Mouse (Mus musculus) layer of hippocampus, postnatal 36 days (tissue): ENCODE results near the gene Casz1. TPM values are rescaled to one million over a fixed set of nuclear protein-coding genes. Genes with fewer than 3 reads are reported as not detected.

Experiments used
- DNase-seq, 2 experiments: peaks; one replicate each; pipeline ENCODE4 v3.0.0; 2022
- total RNA-seq, 2 experiments: library from RNA; stranded (reverse); gene quantifications; 2 replicates each; pipeline ENCODE4 v1.2.3; 2021

Casz1 gene
- under 1 TPM; 0.52 to 0.66 TPM for total RNA-seq

- peak; percentile 84 to 87 for DNase-seq
These were observed at the start of gene Casz1 for GRCm38 (mm10) chr4:148804137-148804779. Casz1 (plus strand) TSS chr4:148804429.

- DNase-seq, result no peak
These were observed 45.4 kb upstream of the Casz1 start for GRCm38 (mm10) chr4:148758863-148759262.

- DNase-seq, result no peak
These were observed 44.1 kb upstream of the Casz1 start for GRCm38 (mm10) chr4:148760152-148760551.

GRCm38 (mm10) chr4:148766021-148766775 is 38.0 kb upstream of the Casz1 start:
- no peak for DNase-seq

- DNase-seq, result no peak
These were observed 36.4 kb upstream of the Casz1 start for GRCm38 (mm10) chr4:148767655-148768305.

GRCm38 (mm10) chr4:148768649-148769048 is 35.6 kb upstream of the Casz1 start:
- DNase-seq, result no peak

GRCm38 (mm10) chr4:148770582-148771408 is 33.4 kb upstream of the Casz1 start:
- no peak for DNase-seq

- DNase-seq, result no peak
These were observed 32.8 kb upstream of the Casz1 start for GRCm38 (mm10) chr4:148771409-148771929.

GRCm38 (mm10) chr4:148772658-148773057 is 31.6 kb upstream of the Casz1 start:
- DNase-seq, result no peak

GRCm38 (mm10) chr4:148774036-148774435 is 30.2 kb upstream of the Casz1 start:
- no peak for DNase-seq

GRCm38 (mm10) chr4:148775476-148776269 is 28.6 kb upstream of the Casz1 start:
- no peak for DNase-seq

GRCm38 (mm10) chr4:148780097-148780621 is 24.1 kb upstream of the Casz1 start:
- no peak for DNase-seq

GRCm38 (mm10) chr4:148781516-148781915 is 22.7 kb upstream of the Casz1 start:
- DNase-seq, result no peak

GRCm38 (mm10) chr4:148782880-148783279 is 21.3 kb upstream of the Casz1 start:
- no peak for DNase-seq

- DNase-seq, result no peak
These were observed 20.5 kb upstream of the Casz1 start for GRCm38 (mm10) chr4:148783760-148784159.

GRCm38 (mm10) chr4:148785053-148785567 is 19.1 kb upstream of the Casz1 start:
- no peak for DNase-seq

- no peak for DNase-seq
These were observed 18.2 kb upstream of the Casz1 start for GRCm38 (mm10) chr4:148785995-148786394.

GRCm38 (mm10) chr4:148790940-148791339 is 13.3 kb upstream of the Casz1 start:
- no peak for DNase-seq

- DNase-seq, result no peak
These were observed 9.2 kb upstream of the Casz1 start for GRCm38 (mm10) chr4:148795038-148795437.

- DNase-seq, result no peak
These were observed 6.5 kb upstream of the Casz1 start for GRCm38 (mm10) chr4:148797475-148798324.
